Mouse (Mus musculus): ENCODE data around the gene Dcaf12l1. TPM values are rescaled to one million over a fixed set of nuclear protein-coding genes. Genes with fewer than 3 reads are reported as not detected.

Dcaf12l1 gene
- 4.9 and 6.0 TPM in 2 replicates for polyA plus RNA-seq (2012; rRNA removed)

GRCm38 (mm10) chrX:44789761-44790411 is at the start of gene Dcaf12l1:
TSS of gene Dcaf12l1 (minus strand) at chrX:44790197.

